Mouse (Mus musculus): ENCODE data around the gene Dad1.

DNA sequence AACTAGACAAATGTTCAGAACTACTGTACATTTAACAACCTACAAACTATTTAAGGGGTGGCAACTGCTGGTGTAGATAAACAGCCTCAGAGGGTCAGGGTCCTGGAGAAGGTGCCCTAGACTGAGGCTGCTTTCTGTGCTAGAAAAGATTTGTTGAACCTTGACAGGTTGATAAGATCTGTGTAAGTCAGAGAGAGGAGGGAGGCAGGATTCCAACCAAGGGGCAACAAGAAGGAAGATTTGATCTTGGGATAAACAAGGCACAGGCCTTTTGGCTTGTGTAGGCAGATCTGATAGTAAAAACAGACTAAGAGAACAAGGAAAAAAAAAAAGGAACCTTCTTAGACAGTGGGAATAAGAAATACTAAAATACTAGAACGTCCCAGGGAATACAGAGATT, 35.7 kb downstream of the Dad1 start:
- TF ChIP-seq CTCF (IDR thresholded peaks at IDR 0.05; ENCODE audit: insufficient read depth, low read length) (no peak), POLR2A (IDR thresholded peaks at IDR 0.05; ENCODE audit: borderline replicate concordance, extremely low read depth, low read depth, low read length) (no peak)

Data from lung, adult 2 months (tissue).